Mouse (Mus musculus) heart, adult 2 months (tissue): ENCODE data around the gene Foxn3.

ENCODE experiments used
- CTCF ChIP-seq: fragments of 200-600 bp; IDR thresholded peaks from 2 replicates; pipeline ENCODE4 v1.8.1; 2022; ENCODE audit warnings: antibody characterized with exemption, mild to moderate bottlenecking, moderate library complexity
- EP300 ChIP-seq: fragments of 200-500 bp; IDR thresholded peaks from 2 replicates; pipeline ENCODE4 v1.6.1; 2011; ENCODE audit warnings: low read depth, low read length, control low read depth; ENCODE audit not compliant: insufficient read depth
- POLR2A ChIP-seq: fragments of 200-500 bp; IDR thresholded peaks from 2 replicates; pipeline ENCODE4 v1.6.1; 2011; ENCODE audit warnings: mild to moderate bottlenecking, low read depth, low read length, control low read depth; ENCODE audit not compliant: insufficient read depth

- TF ChIP-seq CTCF: no peak
- TF ChIP-seq POLR2A: no peak
- no peak for TF ChIP-seq EP300
These were observed 554 bp downstream of the Foxn3 start for GRCm38 (mm10) chr12:99562867-99563189.
